Mouse (Mus musculus) T-helper 17 cell (primary cell): ENCODE measurements around the gene Ccnt1.

Source experiments
- in situ Hi-C, 2 experiments: fragments of 300-600 bp; cut with MboI, MseI; formaldehyde crosslinking; loops; 1 replicate in 1 of 2; 2 replicates in 1 of 2; pipeline ENCODE4 v1.15.1; 2025; ENCODE audit warnings: high pct_unique_total_duplicates in 2 of 2

The Ccnt1 gene

GRCm38 (mm10) chr15:98596609-98597008, 25.9 kb upstream of the Ccnt1 start:
- in situ Hi-C loops, result no loop called here

GRCm38 (mm10) chr15:98595049-98595448, 24.3 kb upstream of the Ccnt1 start:
- in situ Hi-C loops, result no loop called here

- in situ Hi-C loops, result no loop called here
Observed at GRCm38 (mm10) chr15:98594193-98594592, 23.5 kb upstream of the Ccnt1 start.

- in situ Hi-C loops, result no loop called here
Observed at GRCm38 (mm10) chr15:98591396-98591795, 20.7 kb upstream of the Ccnt1 start.

DNA sequence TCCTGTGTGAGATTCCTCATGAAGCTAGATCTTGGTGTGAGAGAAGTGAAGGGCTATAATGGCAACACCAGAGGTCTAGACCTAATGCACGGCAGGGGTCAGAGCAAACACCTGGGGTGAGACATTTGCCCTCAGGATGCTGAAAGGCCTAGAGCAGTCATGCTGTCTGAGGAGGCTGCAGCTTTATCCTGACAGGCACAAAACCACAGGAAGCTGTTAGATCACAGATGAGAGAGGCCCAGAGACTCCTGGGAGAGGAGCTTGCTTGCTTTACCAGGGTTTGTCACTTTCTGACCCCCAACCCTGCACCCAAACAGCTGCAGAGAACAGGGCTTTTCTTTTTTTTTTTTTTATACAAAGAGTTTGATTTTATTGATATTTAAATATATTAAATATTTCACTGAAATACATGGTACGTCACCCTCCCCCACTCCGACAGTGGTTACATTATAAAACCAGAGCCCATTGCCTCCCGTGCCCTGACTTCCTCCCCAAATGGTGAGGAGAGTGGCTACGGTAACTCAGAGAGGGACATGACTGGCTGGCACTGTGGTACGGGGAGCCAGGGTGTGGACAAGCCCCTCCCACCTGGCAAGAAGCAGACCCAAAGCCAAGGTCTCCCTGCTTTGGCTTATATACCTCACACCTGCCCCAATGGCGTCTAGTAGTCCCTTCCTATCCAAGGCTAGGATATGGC, 19.1 kb upstream of the Ccnt1 start:
- in situ Hi-C loops, result loop anchor here in 1 of 2 experiments (5.0 to 10.0 kb wide), 2 partner anchors 45 to 113 kb away; partner anchors contain the start of gene Cacnb3

- in situ Hi-C loops, result loop anchor here in 1 of 2 experiments (5.0 to 10.0 kb wide), 2 partner anchors 47 to 115 kb away; partner anchors contain the start of gene Cacnb3
Observed at GRCm38 (mm10) chr15:98587751-98588150, 17.0 kb upstream of the Ccnt1 start.

GRCm38 (mm10) chr15:98586141-98586540, 15.4 kb upstream of the Ccnt1 start:
- in situ Hi-C loops, result loop anchor here in 1 of 2 experiments (5.0 to 10.0 kb wide), 2 partner anchors 49 to 116 kb away; partner anchors contain the start of gene Cacnb3

- in situ Hi-C loops, result loop anchor here in 1 of 2 experiments (5.0 to 10.0 kb wide), 2 partner anchors 49 to 117 kb away; partner anchors contain the start of gene Cacnb3
Observed at GRCm38 (mm10) chr15:98585421-98585820, 14.7 kb upstream of the Ccnt1 start.

- in situ Hi-C loops, result loop anchor here (5.0 to 10.0 kb wide), 3 partner anchors 34 to 119 kb away; partner anchors contain the start of gene Cacnb3 (in 1 of the 2)
Observed at GRCm38 (mm10) chr15:98582996-98583395, 12.3 kb upstream of the Ccnt1 start.

DNA sequence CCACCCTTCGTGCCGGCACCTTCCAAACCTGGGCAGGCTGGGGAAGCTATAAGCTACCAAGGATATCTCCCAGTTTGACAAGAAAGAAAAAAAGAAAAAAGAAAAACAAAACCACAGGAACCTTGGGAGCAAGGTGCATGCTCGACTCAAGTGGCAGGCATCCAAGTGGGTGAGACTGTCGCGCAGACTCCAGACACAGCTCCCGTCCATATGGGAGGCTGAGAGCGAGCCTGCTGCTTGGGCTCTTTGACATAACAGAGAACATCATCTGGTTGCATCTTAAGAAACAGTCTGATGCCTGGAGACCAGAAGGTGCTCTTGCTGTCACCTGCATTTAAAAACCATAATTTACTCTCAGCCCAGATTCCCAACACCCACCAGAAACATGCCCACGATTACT, 11.7 kb upstream of the Ccnt1 start:
- in situ Hi-C loops, result loop anchor here (5.0 to 10.0 kb wide), 3 partner anchors 35 to 120 kb away; partner anchors contain the start of gene Cacnb3 (in 1 of the 2)

DNA sequence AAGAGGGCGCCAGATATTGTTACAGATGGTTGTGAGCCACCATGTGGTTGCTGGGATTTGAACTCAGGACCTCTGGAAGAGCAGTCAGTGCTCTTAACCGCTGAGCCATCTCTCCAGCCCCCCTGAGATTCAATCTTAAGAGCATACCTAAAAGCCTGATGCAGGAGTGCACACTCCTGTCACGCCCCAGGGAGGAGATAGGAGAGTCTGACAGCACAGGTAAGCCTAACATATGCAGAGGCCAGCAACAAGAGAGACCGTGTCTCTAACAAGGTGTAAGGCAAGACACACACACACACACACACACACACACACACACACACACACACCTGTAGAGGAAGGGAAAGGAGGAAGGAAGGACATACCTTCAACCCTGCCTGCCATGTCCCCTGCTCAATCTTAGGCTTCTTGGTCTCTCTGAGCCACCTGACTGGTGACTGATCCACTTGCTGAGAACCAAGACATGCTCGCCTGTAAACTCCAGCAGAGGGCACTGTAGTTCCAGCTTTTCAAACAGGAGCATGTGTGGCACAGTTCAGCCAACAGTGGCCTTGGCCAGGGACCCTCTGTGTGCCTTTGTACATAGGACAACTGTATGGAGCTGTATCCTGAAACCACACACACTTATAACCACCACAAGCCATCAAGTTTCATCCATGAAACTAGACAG, 9.2 kb upstream of the Ccnt1 start:
- in situ Hi-C loops, result loop anchor here (5.0 to 10.0 kb wide), 3 partner anchors 37 to 122 kb away; partner anchors contain the start of gene Cacnb3 (in 1 of the 2)

GRCm38 (mm10) chr15:98579310-98579709, 8.6 kb upstream of the Ccnt1 start:
- in situ Hi-C loops, result no loop called here

- in situ Hi-C loops, result no loop called here
Observed at GRCm38 (mm10) chr15:98573293-98573692, 2.6 kb upstream of the Ccnt1 start.

DNA sequence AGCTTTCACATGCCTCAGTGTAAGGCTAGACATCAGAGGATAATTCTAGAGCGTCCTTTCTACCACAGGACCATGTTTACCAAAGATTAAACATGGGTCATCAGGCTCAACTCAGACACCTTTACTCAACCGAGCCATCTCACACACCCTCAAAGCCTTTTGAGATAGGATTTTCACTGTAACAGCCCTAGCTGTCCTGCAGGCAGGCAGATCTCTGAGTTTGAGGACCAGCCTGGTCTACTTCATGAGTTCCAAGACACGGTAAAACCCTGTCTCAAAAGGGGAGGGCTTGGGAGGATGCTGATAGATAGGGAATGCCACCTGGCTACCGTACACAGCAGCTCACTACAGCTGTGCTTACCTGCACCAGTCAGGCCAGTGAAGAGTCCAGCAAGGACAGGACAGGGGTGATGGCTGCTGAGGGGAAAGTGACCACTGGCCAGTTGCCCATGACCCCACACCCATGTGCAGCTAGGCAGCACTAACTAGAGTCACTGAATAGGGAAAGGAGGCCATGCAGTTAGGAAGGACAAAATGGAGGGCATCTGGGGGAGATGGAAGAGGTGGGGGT, 843 bp downstream of the Ccnt1 start:
- in situ Hi-C loops, result no loop called here

DNA sequence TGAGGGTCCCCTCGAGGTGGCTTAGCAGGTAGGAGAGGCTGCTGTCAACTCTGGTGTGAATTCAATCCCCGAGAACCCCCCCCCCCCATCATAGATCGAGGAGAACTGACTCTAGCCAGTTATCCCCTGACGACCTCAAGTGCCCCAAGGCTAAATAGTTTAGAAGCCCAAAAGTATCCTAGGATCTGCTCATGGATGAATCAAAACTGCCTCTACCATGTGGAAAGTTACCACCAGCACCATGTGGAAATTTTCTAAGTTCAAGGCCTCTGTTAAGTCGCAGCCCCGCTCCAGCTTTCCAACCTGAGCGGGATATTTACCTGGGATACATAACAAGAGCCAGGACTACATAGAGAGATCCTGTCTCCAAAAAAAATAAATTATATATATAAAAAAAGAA, 1.5 kb downstream of the Ccnt1 start:
- in situ Hi-C loops, result no loop called here

DNA sequence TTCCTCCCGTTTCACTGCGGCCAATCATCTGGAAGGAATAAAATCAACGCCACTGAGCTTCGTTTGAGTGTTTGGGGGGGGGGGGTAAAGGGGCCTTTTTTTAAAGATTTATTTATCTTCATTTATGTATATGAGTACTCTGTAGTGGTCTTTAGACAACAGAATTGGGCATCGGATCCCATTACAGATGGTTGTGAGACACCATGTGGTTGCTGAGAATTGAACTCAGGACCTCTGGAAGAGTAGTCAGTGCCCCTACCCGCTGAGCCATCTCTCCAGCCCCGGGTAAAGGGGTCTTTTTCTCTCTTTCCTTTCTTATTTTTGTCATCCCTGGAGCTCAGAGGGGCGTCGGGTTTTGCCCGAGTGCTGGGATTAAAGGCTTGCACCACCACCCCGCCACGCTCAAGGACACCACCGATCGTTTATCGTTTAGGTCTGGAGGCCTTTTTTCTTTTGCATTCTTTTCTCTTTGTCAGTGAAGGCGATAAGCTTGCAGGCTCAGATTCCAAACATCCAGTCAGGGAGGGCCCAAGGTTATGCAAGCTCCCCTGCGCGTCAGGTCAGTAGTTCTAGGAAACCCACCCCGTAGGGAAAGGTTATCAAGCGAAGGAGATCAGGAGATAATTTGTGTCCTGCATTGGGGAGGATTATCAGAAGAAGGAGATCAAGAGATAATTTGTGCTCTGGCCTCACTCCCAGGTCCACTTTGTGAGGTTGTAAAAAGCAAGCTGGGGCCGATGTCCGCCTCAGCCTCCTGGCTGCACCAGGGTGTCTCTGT, 2.3 kb downstream of the Ccnt1 start:
- in situ Hi-C loops, result no loop called here

DNA sequence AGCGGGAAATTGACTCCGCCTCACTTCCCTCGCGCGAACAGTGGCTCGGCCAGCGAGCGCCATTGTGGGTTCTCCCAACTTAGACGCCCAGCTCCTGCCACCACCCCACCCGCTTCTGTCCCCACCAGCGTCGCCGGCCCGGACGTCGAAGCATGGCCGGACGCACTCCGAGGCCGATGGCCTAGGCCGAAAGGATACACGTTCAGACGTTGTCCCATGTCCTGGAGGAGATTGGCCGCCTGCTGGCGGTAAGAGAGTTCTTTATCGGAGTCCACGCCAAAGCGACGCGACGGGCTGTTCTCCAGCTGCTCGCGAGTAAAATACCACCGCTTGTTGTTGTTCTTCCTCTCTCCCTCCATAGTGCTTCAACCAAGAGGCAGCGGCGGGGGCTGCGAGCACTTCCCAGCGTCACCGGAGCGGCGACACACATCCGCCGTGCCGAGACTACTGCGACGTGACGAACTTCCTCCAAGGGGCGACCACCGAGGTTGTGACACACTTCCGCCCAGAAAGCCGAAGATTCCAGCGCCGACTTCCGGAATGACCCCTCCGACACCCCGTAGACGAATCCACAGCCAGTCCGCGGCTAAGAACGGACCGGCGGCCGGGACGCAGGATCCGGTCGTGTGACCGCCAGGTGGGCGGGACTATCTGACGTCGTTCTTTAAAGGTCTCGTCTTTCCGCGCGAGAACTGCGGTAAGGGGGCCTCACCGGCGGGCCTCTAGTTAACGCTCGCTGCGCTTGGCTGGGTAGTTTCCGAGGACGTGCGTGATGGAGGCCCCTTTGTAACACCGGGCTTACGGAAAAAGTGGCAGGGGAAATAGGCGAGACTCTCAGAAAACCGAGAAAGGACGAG, 3.2 kb downstream of the Ccnt1 start:
- in situ Hi-C loops, result no loop called here

DNA sequence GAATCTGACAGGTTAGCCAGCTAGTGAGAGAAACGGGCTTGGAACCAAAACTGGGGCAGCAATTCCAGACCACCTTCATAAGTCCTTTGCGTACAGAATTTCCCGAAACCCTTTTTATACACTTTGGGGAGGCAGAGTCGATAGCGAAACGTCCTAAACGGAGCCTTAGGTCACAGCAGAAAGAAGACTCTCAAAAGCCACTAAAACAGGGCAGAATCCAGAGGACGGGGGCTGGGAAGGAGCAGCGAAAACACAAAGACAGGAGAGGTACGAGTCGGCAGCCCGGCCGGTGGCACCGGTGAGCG, 3.8 kb downstream of the Ccnt1 start:
- in situ Hi-C loops, result no loop called here

DNA sequence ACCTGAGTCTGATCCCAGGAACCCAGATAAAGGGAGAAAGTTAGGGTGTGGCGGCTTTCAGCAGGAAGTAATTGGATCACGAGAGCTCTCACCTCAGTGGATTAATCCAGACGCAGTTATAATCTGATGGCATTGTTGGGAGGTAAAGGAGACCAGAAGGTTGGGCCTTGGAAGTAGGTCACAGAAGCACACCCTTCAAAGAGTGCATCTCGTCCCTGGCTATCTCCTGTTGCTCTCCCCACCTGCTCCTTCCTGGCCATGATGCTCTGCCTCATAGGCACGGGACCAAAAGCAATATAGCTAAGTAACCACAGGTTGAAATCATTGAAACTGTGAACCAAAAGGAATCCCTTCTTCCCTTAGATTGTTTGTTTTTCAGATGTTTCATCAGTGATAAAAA, 13.5 kb downstream of the Ccnt1 start:
- in situ Hi-C loops, result no loop called here

GRCm38 (mm10) chr15:98555881-98556280, 14.8 kb downstream of the Ccnt1 start:
- in situ Hi-C loops, result no loop called here

DNA sequence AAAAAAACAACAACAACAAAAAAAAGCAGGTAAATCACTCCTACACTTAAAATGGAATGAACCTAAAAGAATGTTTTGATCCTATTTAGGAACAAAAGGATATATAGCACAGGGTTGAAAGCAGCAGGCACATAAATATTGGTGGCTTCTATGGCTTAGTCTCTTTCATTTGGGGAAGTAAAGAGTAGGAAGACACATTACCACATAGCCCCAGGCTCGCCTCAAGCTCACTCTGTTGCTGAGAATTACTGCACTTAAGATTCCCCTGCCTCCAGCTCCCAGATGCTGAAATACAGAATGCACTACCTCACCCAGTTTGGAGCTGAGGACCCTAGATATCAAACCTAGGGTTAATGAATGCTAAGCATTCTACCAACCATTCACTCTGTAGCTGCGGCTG, 18.0 kb downstream of the Ccnt1 start:
- in situ Hi-C loops, result no loop called here
